Mouse (Mus musculus) midbrain, embryonic 12.5 days (tissue): ENCODE results near the gene Gm5767. TPM values are rescaled to one million over a fixed set of nuclear protein-coding genes. Genes with fewer than 3 reads are reported as not detected.

Experiments used
- ATAC-seq: fragments of 200-750 bp; cut with Nextera tagmentation; 2 replicates; pipeline ENCODE4 v1.8.0; 2017; ENCODE audit warnings: low read depth, moderate TSS enrichment, moderate library complexity; ENCODE audit not compliant: low FRiP score
- H3K27ac ChIP-seq: fragments of 300-500 bp; sonication (generic); replicated peaks from 2 replicates; pipeline ENCODE4 v1.5.1; 2016; ENCODE audit warnings: mild to moderate bottlenecking
- H3K27me3 ChIP-seq: fragments of 300-500 bp; sonication (generic); 2 replicates; pipeline ENCODE4 v1.6.1; 2016; ENCODE audit warnings: mild to moderate bottlenecking
- H3K36me3 ChIP-seq: fragments of 300-500 bp; sonication (generic); 2 replicates; pipeline ENCODE4 v1.6.1; 2016
- H3K4me1 ChIP-seq: fragments of 300-500 bp; sonication (generic); 2 replicates; pipeline ENCODE4 v1.6.1; 2016
- H3K4me2 ChIP-seq: fragments of 300-500 bp; sonication (generic); replicated peaks from 2 replicates; pipeline ENCODE4 v1.6.1; 2016; ENCODE audit warnings: mild to moderate bottlenecking, moderate library complexity
- H3K4me3 ChIP-seq: fragments of 300-500 bp; sonication (generic); 2 replicates; pipeline ENCODE4 v1.5.1; 2016; ENCODE audit warnings: mild to moderate bottlenecking
- H3K9ac ChIP-seq: fragments of 300-500 bp; sonication (generic); replicated peaks from 2 replicates; pipeline ENCODE4 v1.6.1; 2016; ENCODE audit warnings: mild to moderate bottlenecking, moderate library complexity
- H3K9me3 ChIP-seq: fragments of 300-500 bp; sonication (generic); 2 replicates; pipeline ENCODE4 v1.6.1; 2016; ENCODE audit warnings: mild to moderate bottlenecking
- WGBS: fragments of 180-500 bp; shearing (Covaris S2); methylation state at CpG from one replicate; pipeline ENCODE4 v1.1.7; 2016; 5-methylcytosine and 5-hydroxymethylcytosine counted together
- polyA plus RNA-seq: library from polyadenylated mRNA; unstranded; fragments of >200 nt; fragmentation: Nextera tagmentation; extraction: Ambion mirVana; gene quantifications from 2 replicates; pipeline ENCODE4 v1.2.1, GENCODE M21; 2016

The Gm5767 gene
- polyA plus RNA-seq, 1 experiment from 2014 or later = not detected

DNA sequence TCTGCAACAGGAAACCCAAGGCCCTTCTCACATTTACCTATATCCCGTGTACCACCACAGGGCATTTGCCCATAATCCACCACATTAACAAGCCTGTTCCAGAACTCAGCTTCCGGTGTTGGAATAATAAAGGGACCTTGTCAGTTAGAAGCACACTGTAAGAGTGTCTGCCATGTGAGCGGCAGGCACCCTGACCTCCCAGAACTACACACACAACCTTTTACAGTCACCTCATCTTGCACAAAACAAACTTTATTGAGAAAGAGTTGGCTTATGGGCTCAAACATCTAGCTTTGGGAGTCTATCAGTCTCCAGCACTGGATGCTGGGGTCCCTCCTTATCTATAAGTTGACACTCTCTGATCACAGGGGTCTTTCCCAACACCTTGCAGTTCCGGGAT is 22.2 kb upstream of the Gm5767 start:
- Histone ChIP-seq H3K27ac (no peak overlapping the region), H3K4me3 (no peak overlapping the region), H3K9me3 (no peaks in the 10 kb centered on the region), H3K9ac (no peak overlapping the region), H3K36me3 (peaks cover 78% of the 10 kb centered on the region), H3K4me1 (0 out of 2 replicates have a peak, but pooled peaks cover 4% of the 10 kb centered on the region), H3K4me2 (no peak overlapping the region), H3K27me3 (no peaks in the 10 kb centered on the region)
- ATAC-seq = no peak
- WGBS = 88% methylated on average over 4 of the region's 4 CpGs

DNA sequence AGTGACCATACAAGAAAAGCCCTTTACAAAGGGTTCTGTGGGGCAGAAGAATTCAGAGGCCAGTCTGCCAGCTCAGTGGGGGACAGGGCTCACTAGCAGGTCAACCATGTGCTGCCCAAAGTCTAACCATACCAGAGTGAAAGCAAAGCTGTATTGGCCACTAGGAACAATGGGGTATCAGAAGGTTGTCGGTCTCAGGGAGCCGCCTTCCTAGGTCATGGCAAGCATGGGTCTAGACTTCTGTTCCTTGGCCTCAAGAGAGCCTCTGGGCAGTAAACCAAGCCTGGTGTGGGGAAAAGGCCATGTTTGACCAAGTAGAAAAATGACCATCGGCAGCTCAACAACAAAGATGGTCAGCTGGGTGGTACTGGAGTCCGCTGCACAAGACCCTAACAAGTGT is 21.8 kb upstream of the Gm5767 start:
- Histone ChIP-seq H3K27ac (no peak overlapping the region), H3K4me2 (no peak overlapping the region), H3K9me3 (no peaks in the 10 kb centered on the region), H3K36me3 (peaks cover 82% of the 10 kb centered on the region), H3K4me3 (no peak overlapping the region), H3K4me1 (peaks cover 4% of the 10 kb centered on the region; the same call in 1 of the 2 replicates), H3K27me3 (no peaks in the 10 kb centered on the region), H3K9ac (no peak overlapping the region)
- ATAC-seq = no peak
- WGBS = 87% methylated on average over 4 of the region's 4 CpGs

DNA sequence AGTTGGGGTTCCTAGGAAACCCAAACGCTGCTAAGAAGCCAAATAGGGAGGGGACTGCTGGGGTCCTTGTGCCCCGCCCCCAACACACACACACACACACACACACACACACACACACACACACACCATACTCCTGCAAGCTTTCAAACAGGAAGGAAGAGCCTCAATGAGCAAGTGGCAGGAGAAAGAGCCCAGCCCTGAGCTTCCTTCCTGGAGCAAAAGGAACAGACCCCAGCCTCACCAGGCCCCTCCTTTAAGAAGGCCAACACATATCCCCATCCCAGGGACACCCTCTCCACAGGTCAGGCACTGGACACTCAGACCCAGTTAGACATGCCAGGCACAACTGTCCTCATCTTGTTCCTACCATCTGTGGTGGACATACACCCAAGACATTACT is 17.5 kb upstream of the Gm5767 start:
- H3K27me3 ChIP-seq = no peaks in the 10 kb centered on the region
- H3K4me2 ChIP-seq = no peak overlapping the region
- peaks cover 67% of the 10 kb centered on the region for H3K36me3 ChIP-seq
- ATAC-seq = no peak
- H3K4me3 ChIP-seq = no peak overlapping the region
- H3K4me1 ChIP-seq = peaks cover 23% of the 10 kb centered on the region
- no peak overlapping the region for H3K9ac ChIP-seq
- no peaks in the 10 kb centered on the region for H3K9me3 ChIP-seq
- 71% methylated on average over 1 of the region's 2 CpGs for WGBS
- no peak overlapping the region for H3K27ac ChIP-seq

DNA sequence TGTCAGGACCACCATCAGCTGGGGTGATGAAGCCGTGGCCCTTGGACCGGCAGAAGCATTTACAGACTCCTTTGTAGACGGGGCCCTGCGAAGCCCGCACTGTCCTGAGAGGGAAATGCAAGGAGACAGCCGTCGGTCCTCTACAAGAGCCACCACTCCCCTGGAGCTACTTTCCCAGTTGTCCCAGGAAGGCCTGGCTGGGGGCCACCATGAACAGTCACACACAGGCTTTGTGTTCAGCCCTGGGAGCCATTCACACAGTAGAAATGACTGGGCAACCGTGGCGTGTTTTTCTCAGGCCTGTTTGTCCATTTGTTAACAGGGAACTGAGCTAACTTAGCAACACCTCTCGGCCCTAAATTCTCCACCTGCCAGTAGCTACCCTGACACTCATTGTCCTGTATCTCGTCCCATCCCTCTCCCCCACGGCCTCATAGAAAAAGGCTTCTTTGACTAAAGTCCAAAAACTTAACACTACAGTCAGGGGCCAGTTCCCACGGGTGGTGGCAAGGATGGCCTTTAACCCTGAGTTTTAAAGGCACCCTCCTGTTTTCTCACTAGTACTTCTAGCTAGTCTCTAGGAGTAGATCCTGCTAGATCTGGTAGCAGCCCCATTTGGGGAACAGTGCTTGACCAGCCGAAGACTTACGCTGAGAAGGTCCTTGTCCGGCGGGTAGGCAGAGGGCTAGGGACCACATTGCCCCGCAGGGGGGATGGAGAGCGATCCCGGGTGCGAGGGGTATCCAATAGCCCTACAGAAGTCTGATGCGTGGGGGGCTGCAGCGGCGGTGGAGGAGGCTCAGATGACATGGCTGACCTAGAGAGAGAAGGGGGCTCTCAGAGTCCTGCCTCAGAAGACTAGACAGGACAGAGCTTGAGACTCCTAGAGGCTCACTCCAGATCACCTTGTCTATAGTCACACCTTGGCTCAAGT is 16.7 kb upstream of the Gm5767 start:
- no peak for ATAC-seq
- Histone ChIP-seq H3K27ac (no peak overlapping the region), H3K9me3 (no peaks in the 10 kb centered on the region), H3K27me3 (no peaks in the 10 kb centered on the region), H3K4me2 (no peak overlapping the region), H3K4me1 (peaks cover 32% of the 10 kb centered on the region), H3K36me3 (peaks cover 61% of the 10 kb centered on the region), H3K9ac (no peak overlapping the region), H3K4me3 (no peak overlapping the region)
- WGBS = 88% methylated on average over 24 of the region's 24 CpGs

DNA sequence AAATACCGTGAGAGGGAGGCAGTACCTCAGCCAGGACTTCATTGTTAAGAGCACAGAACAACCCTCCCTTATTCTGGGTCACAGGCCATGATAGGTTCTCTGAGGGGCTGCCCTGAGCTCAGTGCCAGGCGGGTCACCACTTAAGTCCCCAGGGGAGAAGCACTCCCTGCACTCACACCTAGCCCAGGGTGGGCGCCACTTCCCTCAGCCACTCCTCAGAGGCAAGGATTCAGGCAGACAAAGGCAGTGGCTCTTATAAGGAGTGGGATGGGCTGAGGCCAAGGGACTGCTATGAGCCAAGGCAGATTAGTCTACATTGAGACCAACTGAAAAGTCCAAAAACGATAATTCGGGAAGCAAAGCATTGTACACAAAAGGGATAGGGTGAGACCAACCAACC is 15.2 kb upstream of the Gm5767 start:
- 86% methylated on average over 5 of the region's 5 CpGs for WGBS
- Histone ChIP-seq H3K27me3 (no peaks in the 10 kb centered on the region), H3K27ac (no peak overlapping the region), H3K9me3 (no peaks in the 10 kb centered on the region), H3K4me3 (no peak overlapping the region), H3K36me3 (peaks cover 50% of the 10 kb centered on the region), H3K9ac (no peak overlapping the region), H3K4me2 (no peak overlapping the region), H3K4me1 (peaks cover 47% of the 10 kb centered on the region)
- ATAC-seq = no peak

DNA sequence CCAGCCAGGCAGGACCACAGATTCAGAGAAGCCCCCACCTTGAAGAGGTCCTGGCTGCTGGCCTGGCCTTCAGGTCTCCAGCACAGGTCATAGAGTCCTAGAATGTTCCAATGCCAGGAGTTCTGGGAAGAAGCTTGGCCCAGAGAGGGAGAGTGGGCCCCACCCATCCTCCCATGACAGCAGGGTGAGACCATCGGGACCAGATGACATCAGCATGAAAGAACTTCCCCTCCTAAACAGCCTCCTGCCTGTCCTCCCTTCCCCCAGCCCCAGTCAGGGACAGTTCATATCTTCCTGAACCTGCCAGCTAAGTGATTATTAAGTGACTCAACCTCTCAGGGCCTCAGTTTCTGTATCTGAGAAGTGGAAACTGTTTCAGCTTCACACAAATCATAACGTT is 14.1 kb upstream of the Gm5767 start:
- no peak overlapping the region for H3K4me2 ChIP-seq
- no peak overlapping the region for H3K9ac ChIP-seq
- no peaks in the 10 kb centered on the region for H3K27me3 ChIP-seq
- WGBS = 81% methylated on average over 2 of the region's 2 CpGs
- H3K4me3 ChIP-seq = no peak overlapping the region
- H3K27ac ChIP-seq = no peak overlapping the region
- peaks cover 41% of the 10 kb centered on the region for H3K36me3 ChIP-seq
- no peaks in the 10 kb centered on the region for H3K9me3 ChIP-seq
- ATAC-seq = no peak
- H3K4me1 ChIP-seq = peaks cover 56% of the 10 kb centered on the region

DNA sequence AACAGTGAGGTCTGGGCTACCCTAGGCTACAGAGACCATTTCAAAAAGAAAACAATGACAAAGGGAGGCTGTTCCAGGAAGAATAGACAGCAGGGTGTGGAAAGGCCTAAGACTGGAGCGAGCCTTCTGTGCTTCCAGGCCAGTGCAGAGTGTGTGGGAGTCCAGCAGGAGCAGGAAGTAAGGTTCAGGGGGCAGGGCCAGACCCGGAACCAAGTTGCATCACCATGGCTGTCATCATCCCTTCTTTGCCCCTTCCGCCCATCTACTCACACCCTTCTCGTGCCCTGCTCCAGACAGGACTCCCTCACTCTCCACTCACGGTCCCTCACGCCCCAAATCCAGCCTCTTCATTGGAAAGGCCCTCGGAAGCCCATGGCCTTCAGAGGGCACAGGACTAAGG is 13.3 kb upstream of the Gm5767 start:
- WGBS = 85% methylated on average over 7 of the region's 7 CpGs
- Histone ChIP-seq H3K9me3 (no peaks in the 10 kb centered on the region), H3K9ac (no peak overlapping the region), H3K4me1 (peaks cover 53% of the 10 kb centered on the region), H3K36me3 (peaks cover 33% of the 10 kb centered on the region), H3K4me2 (peak overlapping the region; percentile 23; the same call in 1 of the 2 replicates), H3K4me3 (no peak overlapping the region), H3K27me3 (no peaks in the 10 kb centered on the region), H3K27ac (0 out of 2 replicates have a peak overlapping the region, but pooled peaks have one; percentile 4)
- ATAC-seq = no peak

DNA sequence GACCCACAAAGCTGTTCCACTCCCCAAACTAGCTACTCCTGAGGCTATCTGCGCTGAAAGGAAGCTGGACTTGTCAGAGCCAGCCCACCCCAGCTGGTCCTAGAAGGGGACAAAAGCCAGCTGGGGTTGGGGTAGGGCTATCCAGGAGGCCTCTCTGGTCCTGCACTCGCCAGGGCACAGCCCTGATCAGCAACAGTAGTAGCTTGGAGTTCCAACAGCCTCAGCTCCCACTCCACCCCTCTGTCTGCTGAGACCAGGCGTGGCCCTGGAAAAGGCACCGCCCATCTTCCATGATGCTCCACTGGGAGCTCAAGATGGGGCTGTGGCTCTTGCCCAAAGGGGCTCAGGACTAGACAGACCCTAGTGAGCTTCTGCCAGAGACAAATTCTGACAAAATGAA is 12.8 kb upstream of the Gm5767 start:
- 75% methylated on average over 4 of the region's 4 CpGs for WGBS

DNA sequence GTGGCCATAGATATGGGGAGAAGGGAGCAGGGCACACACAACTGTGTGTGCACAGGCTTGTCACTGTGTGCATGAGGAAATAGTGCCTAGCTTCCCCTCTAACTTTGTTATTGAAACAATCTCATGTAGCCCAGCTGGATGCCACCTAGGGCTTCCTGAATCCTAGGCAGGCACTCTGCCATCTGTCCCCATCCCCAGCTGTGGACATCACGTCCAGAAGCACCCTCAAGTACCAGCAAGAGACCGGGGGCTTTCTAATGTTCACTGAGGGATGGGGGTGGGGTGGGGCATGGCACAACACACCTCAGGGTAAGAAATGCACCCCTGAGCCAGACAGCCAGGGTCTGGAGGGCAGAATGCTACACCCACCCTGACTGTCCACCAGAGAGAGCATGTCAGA is 12.2 kb upstream of the Gm5767 start:
- peaks cover 53% of the 10 kb centered on the region for H3K4me1 ChIP-seq
- H3K4me2 ChIP-seq = peak overlapping the region; percentile 88
- no peak overlapping the region; the same call in 1 of the 2 replicates for H3K9ac ChIP-seq
- H3K4me3 ChIP-seq = 0 out of 2 replicates have a peak overlapping the region, but pooled peaks have one; percentile 3
- H3K27me3 ChIP-seq = peaks cover 8% of the 10 kb centered on the region
- ATAC-seq = no peak
- peaks cover 22% of the 10 kb centered on the region for H3K36me3 ChIP-seq
- no peaks in the 10 kb centered on the region for H3K9me3 ChIP-seq
- 83% methylated on average over 2 of the region's 2 CpGs for WGBS
- H3K27ac ChIP-seq = no peak overlapping the region

More for the DNA sequence above, 12.8 kb upstream of the Gm5767 start:
- Histone ChIP-seq H3K27me3 (peaks cover 2% of the 10 kb centered on the region), H3K9ac (no peak overlapping the region; the same call in 1 of the 2 replicates), H3K4me3 (no peak overlapping the region), H3K27ac (0 out of 2 replicates have a peak overlapping the region, but pooled peaks have one; percentile 4), H3K4me1 (peaks cover 53% of the 10 kb centered on the region), H3K9me3 (no peaks in the 10 kb centered on the region), H3K4me2 (peak overlapping the region; percentile 23; the same call in 1 of the 2 replicates), H3K36me3 (peaks cover 27% of the 10 kb centered on the region)
- ATAC-seq = no peak

DNA sequence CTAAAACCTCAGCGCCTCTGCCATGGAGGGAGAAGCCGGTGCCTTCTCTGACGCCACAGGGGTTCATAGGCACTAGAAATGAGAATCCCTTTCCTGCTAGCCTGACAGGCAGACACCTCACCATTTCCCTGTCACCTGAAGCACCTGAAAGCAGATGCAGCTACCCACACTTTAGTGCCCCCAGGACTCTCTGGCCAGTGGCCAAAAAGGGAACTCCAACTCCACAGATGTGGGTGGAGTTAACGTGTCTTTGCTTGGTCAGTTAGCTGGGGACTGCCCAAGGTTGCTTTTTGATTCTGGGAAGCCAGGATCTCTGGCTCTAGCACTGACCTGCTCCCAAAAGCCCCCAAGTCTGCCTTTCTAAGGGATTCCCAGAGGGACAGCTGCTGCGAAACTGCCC is 11.1 kb upstream of the Gm5767 start:
- Histone ChIP-seq H3K4me2 (peak overlapping the region; percentile 88), H3K27ac (peak overlapping the region; percentile 83), H3K4me3 (peak overlapping the region; percentile 71), H3K4me1 (peaks cover 58% of the 10 kb centered on the region), H3K9ac (peak overlapping the region; percentile 77), H3K9me3 (no peaks in the 10 kb centered on the region), H3K36me3 (peaks cover 16% of the 10 kb centered on the region; the same call in 1 of the 2 replicates), H3K27me3 (peaks cover 18% of the 10 kb centered on the region)
- ATAC-seq = no peak
- WGBS = 51% methylated on average over 5 of the region's 5 CpGs

DNA sequence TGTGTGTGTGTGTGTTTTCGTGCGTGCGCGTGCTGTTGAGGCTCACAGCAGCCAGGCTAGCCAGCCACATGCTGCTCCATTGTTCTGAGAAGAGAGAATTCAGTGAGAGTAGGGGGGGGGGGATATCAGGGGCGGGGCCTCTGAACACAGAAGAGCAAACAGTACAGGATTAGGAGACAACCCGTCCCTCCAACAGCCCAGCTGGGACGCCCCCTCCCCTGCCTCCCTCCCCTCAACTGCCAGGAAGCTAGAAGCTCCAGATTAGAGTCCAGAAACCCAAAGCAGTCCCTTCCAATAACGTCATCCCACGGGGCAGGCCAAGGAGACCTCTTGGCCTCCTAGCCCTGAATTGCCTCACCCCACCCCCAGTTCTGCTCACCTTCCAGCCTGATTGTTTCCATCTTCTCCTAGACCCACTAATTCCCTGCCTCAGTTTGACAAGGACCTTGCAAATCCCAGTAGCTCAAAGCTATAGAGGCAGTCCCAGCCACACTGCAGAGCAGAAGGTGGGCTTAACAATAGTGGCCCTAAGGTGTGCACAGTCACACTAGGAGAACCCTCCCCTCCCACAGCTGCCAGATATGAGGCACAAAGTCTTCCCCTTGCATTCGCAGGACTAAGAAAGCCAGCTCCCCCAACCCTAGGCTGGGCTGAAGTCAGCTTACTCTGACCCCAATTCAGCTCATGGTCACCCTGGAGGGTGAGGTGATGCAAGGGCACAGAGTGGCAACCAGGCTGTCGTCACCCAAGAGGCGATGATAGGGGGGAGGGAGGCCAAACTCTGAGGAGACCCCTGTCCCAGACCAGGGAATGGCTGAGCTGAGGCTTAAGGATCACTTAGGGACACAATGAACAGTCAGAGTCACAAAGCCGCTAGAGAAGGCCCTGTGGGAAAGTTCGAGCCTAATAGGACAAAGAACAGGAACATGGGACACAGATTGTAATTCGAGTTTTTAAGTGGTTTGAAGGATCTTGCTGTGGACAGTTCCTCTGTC is 10.2 kb upstream of the Gm5767 start:
- Histone ChIP-seq H3K36me3 (peaks cover 16% of the 10 kb centered on the region; the same call in 1 of the 2 replicates), H3K9me3 (no peaks in the 10 kb centered on the region), H3K27me3 (peaks cover 19% of the 10 kb centered on the region), H3K4me2 (peak overlapping the region; percentile 88), H3K4me3 (peak overlapping the region; percentile 71), H3K9ac (peak overlapping the region; percentile 77), H3K27ac (peak overlapping the region; percentile 83), H3K4me1 (peaks cover 58% of the 10 kb centered on the region)
- 5% methylated on average over 10 of the region's 15 CpGs for WGBS
- ATAC-seq = peak; percentile 55
